Mouse (Mus musculus) forebrain, embryonic 14.5 days (tissue): ENCODE measurements around the gene Asrgl1. TPM values are rescaled to one million over a fixed set of nuclear protein-coding genes. Genes with fewer than 3 reads are reported as not detected.
A peak's percentile ranks its signal among the peaks of the same experiment; 100 is the strongest.

Experiments used
- ATAC-seq: fragments of 200-750 bp; cut with Nextera tagmentation; 2 replicates; pipeline ENCODE4 v1.8.0; 2017; ENCODE audit warnings: mild to moderate bottlenecking, moderate library complexity
- DNase-seq: peaks from one replicate; pipeline ENCODE4 v3.0.0-alpha.2; 2015; ENCODE audit warnings: low spot score
- H3K27ac ChIP-seq: fragments of 300-500 bp; sonication (generic); 2 replicates; pipeline ENCODE4 v1.5.1; 2014; ENCODE audit warnings: low read depth, mild to moderate bottlenecking, control low read depth, low read length, moderate library complexity
- H3K27me3 ChIP-seq: fragments of 300-500 bp; sonication (generic); replicated peaks from 2 replicates; pipeline ENCODE4 v1.6.1; 2014; ENCODE audit warnings: low read length, control low read depth, mixed read lengths; ENCODE audit not compliant: control insufficient read depth, insufficient read depth
- H3K36me3 ChIP-seq: fragments of 300-500 bp; sonication (generic); 2 replicates; pipeline ENCODE4 v1.6.1; 2014; ENCODE audit warnings: low read length, control low read depth; ENCODE audit not compliant: control insufficient read depth, insufficient read depth
- H3K4me1 ChIP-seq: fragments of 300-500 bp; sonication (generic); 2 replicates; pipeline ENCODE4 v1.6.1; 2014; ENCODE audit warnings: antibody characterized with exemption, low read length, control low read depth; ENCODE audit not compliant: control insufficient read depth, insufficient read depth
- H3K4me2 ChIP-seq: fragments of 300-500 bp; sonication (generic); 2 replicates; pipeline ENCODE4 v1.6.1; 2014; ENCODE audit warnings: mild to moderate bottlenecking, control low read depth, low read length
- H3K4me3 ChIP-seq: fragments of 300-500 bp; sonication (generic); 2 replicates; pipeline ENCODE4 v1.5.1; 2014; ENCODE audit warnings: low read depth, low read length, control low read depth
- H3K9ac ChIP-seq: fragments of 300-500 bp; sonication (generic); 2 replicates; pipeline ENCODE4 v1.6.1; 2014; ENCODE audit warnings: mild to moderate bottlenecking, low read length, control low read depth, moderate library complexity
- H3K9me3 ChIP-seq: fragments of 300-500 bp; sonication (generic); replicated peaks from 2 replicates; pipeline ENCODE4 v1.6.1; 2016; ENCODE audit warnings: low read length, control low read depth, mixed read lengths; ENCODE audit not compliant: control insufficient read depth
- WGBS: fragments of 180-500 bp; shearing (Covaris S2); extraction: QIAGEN DNeasy Blood & Tissue Kit; methylation state at CpG from one replicate; pipeline ENCODE4 v1.1.7; 2014; 5-methylcytosine and 5-hydroxymethylcytosine counted together
- polyA plus RNA-seq: library from polyadenylated mRNA; unstranded; fragments of >200 nt; fragmentation: Nextera tagmentation; extraction: Ambion mirVana; gene quantifications from 2 replicates; pipeline ENCODE4 v1.2.1, GENCODE M21; 2014

The Asrgl1 gene
- polyA plus RNA-seq, 1 experiment from 2014 or later = 24.4 TPM

- Histone ChIP-seq H3K27me3 (no peaks in the 10 kb centered on the region), H3K4me2 (no peak overlapping the region), H3K4me1 (peaks cover 18% of the 10 kb centered on the region), H3K27ac (no peak overlapping the region), H3K36me3 (no peaks in the 10 kb centered on the region), H3K4me3 (no peak overlapping the region), H3K9me3 (no peaks in the 10 kb centered on the region), H3K9ac (no peak overlapping the region)
- DNase-seq (peak; percentile 58), ATAC-seq (peak; percentile 57; the same call in 1 of the 2 replicates)
- WGBS = 51% methylated on average over 7 of the region's 7 CpGs
Observed at GRCm38 (mm10) chr19:9071456-9072156, 63.8 kb downstream of the Asrgl1 start.

GRCm38 (mm10) chr19:9070316-9070715 lies 65.1 kb downstream of the Asrgl1 start:
- 81% methylated on average over 2 of the region's 2 CpGs for WGBS
- no peaks in the 10 kb centered on the region for H3K27me3 ChIP-seq
- H3K36me3 ChIP-seq = no peaks in the 10 kb centered on the region
- no peak overlapping the region for H3K4me3 ChIP-seq
- H3K9ac ChIP-seq = no peak overlapping the region
- no peak for DNase-seq
- no peak overlapping the region for H3K4me2 ChIP-seq
- no peaks in the 10 kb centered on the region for H3K9me3 ChIP-seq
- no peak overlapping the region for H3K27ac ChIP-seq
- no peak for ATAC-seq
- peaks cover 26% of the 10 kb centered on the region for H3K4me1 ChIP-seq

GRCm38 (mm10) chr19:9069687-9070307 lies 65.6 kb downstream of the Asrgl1 start:
- peak; percentile 63 for DNase-seq
- Histone ChIP-seq H3K27me3 (no peaks in the 10 kb centered on the region), H3K9ac (no peak overlapping the region), H3K4me3 (no peak overlapping the region), H3K9me3 (no peaks in the 10 kb centered on the region), H3K27ac (no peak overlapping the region), H3K4me2 (no peak overlapping the region), H3K36me3 (no peaks in the 10 kb centered on the region), H3K4me1 (peaks cover 26% of the 10 kb centered on the region)
- ATAC-seq = no peak
- 57% methylated on average over 8 of the region's 8 CpGs for WGBS

GRCm38 (mm10) chr19:9067292-9067691 lies 68.1 kb downstream of the Asrgl1 start:
- DNase-seq (no peak), ATAC-seq (no peak)
- Histone ChIP-seq H3K9me3 (no peaks in the 10 kb centered on the region), H3K9ac (no peak overlapping the region), H3K4me3 (no peak overlapping the region), H3K27ac (no peak overlapping the region), H3K27me3 (no peaks in the 10 kb centered on the region), H3K4me1 (peaks cover 26% of the 10 kb centered on the region), H3K36me3 (no peaks in the 10 kb centered on the region), H3K4me2 (no peak overlapping the region)
- 85% methylated on average over 5 of the region's 5 CpGs for WGBS

- ATAC-seq = peak; percentile 81
- DNase-seq = peak; percentile 83
Observed at GRCm38 (mm10) chr19:9065621-9066561, 69.5 kb downstream of the Asrgl1 start.

GRCm38 (mm10) chr19:9063831-9064230 lies 71.6 kb downstream of the Asrgl1 start:
- WGBS = 93% methylated on average over 3 of the region's 3 CpGs
- no peak for ATAC-seq
- Histone ChIP-seq H3K27ac (no peak overlapping the region), H3K9ac (no peak overlapping the region), H3K4me3 (no peak overlapping the region), H3K9me3 (no peaks in the 10 kb centered on the region), H3K4me2 (no peak overlapping the region), H3K36me3 (no peaks in the 10 kb centered on the region), H3K27me3 (no peaks in the 10 kb centered on the region), H3K4me1 (peaks cover 8% of the 10 kb centered on the region)
- no peak for DNase-seq

More at GRCm38 (mm10) chr19:9065621-9066561, 69.5 kb downstream of the Asrgl1 start:
- Histone ChIP-seq H3K4me3 (no peak overlapping the region), H3K4me1 (peaks cover 18% of the 10 kb centered on the region), H3K4me2 (no peak overlapping the region), H3K36me3 (no peaks in the 10 kb centered on the region), H3K27me3 (no peaks in the 10 kb centered on the region), H3K9me3 (no peaks in the 10 kb centered on the region), H3K9ac (no peak overlapping the region), H3K27ac (peak overlapping the region; percentile 4; the same call in 1 of the 2 replicates)
- WGBS = 65% methylated on average over 9 of the region's 9 CpGs

GRCm38 (mm10) chr19:9062822-9063221 lies 72.6 kb downstream of the Asrgl1 start:
- Histone ChIP-seq H3K27ac (no peak overlapping the region), H3K9me3 (no peaks in the 10 kb centered on the region), H3K4me3 (no peak overlapping the region), H3K27me3 (no peaks in the 10 kb centered on the region), H3K4me2 (no peak overlapping the region), H3K4me1 (peaks cover 8% of the 10 kb centered on the region), H3K36me3 (no peaks in the 10 kb centered on the region), H3K9ac (no peak overlapping the region)
- ATAC-seq (no peak), DNase-seq (no peak)
- WGBS = 96% methylated on average over 2 of the region's 2 CpGs

GRCm38 (mm10) chr19:9061221-9061893 lies 74.1 kb downstream of the Asrgl1 start:
- Histone ChIP-seq H3K4me2 (no peak overlapping the region), H3K9me3 (no peaks in the 10 kb centered on the region), H3K4me3 (no peak overlapping the region), H3K9ac (no peak overlapping the region), H3K4me1 (peaks cover 5% of the 10 kb centered on the region), H3K27ac (no peak overlapping the region), H3K36me3 (no peaks in the 10 kb centered on the region), H3K27me3 (no peaks in the 10 kb centered on the region)
- WGBS = 93% methylated on average over 8 of the region's 8 CpGs
- ATAC-seq = no peak
- no peak for DNase-seq
